Mouse (Mus musculus) brain, adult 10 weeks (tissue): Measurements from ENCODE around the gene Lypd3. TPM values are rescaled to one million over a fixed set of nuclear protein-coding genes. Genes with fewer than 3 reads are reported as not detected.

Experiments
- polyA plus RNA-seq: library from polyadenylated mRNA; stranded (reverse); fragments of 350-450 nt; fragmentation: Illumina TruSeq; extraction: RNeasy Lipid Tissue Mini Kit (QIAGEN cat#74804); gene quantifications from one replicate; pipeline ENCODE4 v1.2.3, GENCODE M21; 2015; ENCODE audit warnings: low read depth, low replicate concordance

Gene Lypd3
- not detected for polyA plus RNA-seq

DNA sequence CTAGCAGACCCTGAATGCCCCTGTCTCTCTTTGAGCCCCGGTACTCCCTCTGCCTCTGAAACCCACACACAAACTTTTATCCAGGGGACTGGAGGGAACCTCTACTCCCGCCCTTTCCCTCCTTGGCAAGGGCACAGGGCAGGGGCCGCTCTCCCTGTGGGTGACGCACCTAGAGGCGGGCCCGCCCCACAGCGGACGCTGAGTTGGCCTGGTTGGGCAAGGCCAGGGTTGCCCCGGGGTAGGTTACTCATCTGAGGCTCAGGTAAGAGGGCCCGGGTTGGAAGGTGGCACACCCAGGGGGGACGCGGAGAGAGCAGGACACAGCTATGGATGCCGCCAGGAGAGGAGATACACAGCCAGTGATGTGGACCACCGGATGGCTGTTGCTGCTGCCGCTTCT is at the start of gene Lypd3:
TSS of gene Lypd3 (plus strand) at position 287 of the 400 bp plus-strand sequence.

GRCm38 (mm10) chr7:24587330-24588105 is 48.8 kb upstream of the Lypd3 start, which contains the start of the genes Ethe1 and Zfp575:
TSS of gene Ethe1 (plus strand) at chr7:24587543.
TSS of gene Zfp575 (minus strand) at chr7:24587641.

GRCm38 (mm10) chr7:24610144-24610878 is 26.0 kb upstream of the Lypd3 start, which contains the start of gene Phldb3:
TSS of gene Phldb3 (plus strand) at chr7:24610763.

DNA sequence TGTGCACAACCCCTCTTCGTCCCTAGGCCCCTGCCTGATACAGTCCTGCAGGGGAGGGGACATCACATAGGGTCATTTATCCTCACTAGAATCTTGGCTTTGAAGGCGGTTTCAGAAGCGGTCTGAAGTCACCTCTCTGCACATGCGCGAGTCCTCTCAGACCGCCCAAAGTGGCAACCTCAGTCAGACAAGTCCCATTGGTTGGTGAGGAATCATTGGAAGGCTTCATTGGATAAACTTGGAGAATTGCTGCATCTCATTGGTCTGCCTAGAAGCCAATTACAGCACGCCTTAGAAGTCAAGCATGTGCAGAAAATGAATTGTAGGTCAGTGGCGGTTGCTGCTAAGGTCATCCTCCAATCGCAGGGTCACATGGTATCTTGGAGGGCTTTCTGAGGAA is 40.2 kb downstream of the Lypd3 start, which contains the start of gene Tex101:
TSS of gene Tex101 (minus strand) at position 101 of the 400 bp plus-strand sequence.

Other genes starting within 250 kb of the Lypd3 start
- gene Smg9, start 236.9 kb upstream of the Lypd3 start, polyA plus RNA-seq: 32.4 TPM
- gene Irgc1, start 184.3 kb upstream of the Lypd3 start, polyA plus RNA-seq: not detected
- 0.91 TPM for gene Plaur, start 174.1 kb upstream of the Lypd3 start, polyA plus RNA-seq
- gene Cadm4, start 154.5 kb upstream of the Lypd3 start, polyA plus RNA-seq: 236 TPM
- gene Zfp428, start 129.5 kb upstream of the Lypd3 start, polyA plus RNA-seq: 43.4 TPM
- gene AC161166.1, start 124.1 kb upstream of the Lypd3 start, polyA plus RNA-seq: not detected
- gene Irgq, start 105.9 kb upstream of the Lypd3 start, polyA plus RNA-seq: 40.0 TPM
- gene Pinlyp, start 90.4 kb upstream of the Lypd3 start, polyA plus RNA-seq: not detected
- 29.4 TPM for gene Xrcc1, start 90.3 kb upstream of the Lypd3 start, polyA plus RNA-seq
- gene Ethe1, start 49.0 kb upstream of the Lypd3 start, polyA plus RNA-seq: 18.0 TPM
- 4.9 TPM for gene Zfp575, start 48.9 kb upstream of the Lypd3 start, polyA plus RNA-seq
- gene Phldb3, start 25.8 kb upstream of the Lypd3 start, polyA plus RNA-seq: not detected
- not detected for gene Tex101, start 40.1 kb downstream of the Lypd3 start, polyA plus RNA-seq
- gene BC049730, start 72.7 kb downstream of the Lypd3 start, polyA plus RNA-seq: not detected
- not detected for gene Gm4763, start 90.4 kb downstream of the Lypd3 start, polyA plus RNA-seq
- gene Cd177, start 123.8 kb downstream of the Lypd3 start, polyA plus RNA-seq: not detected
- not detected for gene Ceacam10, start 140.7 kb downstream of the Lypd3 start, polyA plus RNA-seq
- gene Gm9844, start 225.7 kb downstream of the Lypd3 start, polyA plus RNA-seq: 5.7 TPM
- gene Lypd4, start 233.4 kb downstream of the Lypd3 start, polyA plus RNA-seq: not detected
- gene Dmrtc2, start 233.5 kb downstream of the Lypd3 start, polyA plus RNA-seq: not detected
- gene Rps19, start 247.8 kb downstream of the Lypd3 start, polyA plus RNA-seq: 828 TPM